Mouse (Mus musculus) brain, embryonic 18.5 days (tissue): ENCODE measurements at regions not wholly inside any gene's neighbourhood (a gene's known extent, or its start where the extent isn't known, plus 50 kb on each side); places are given as distances from the start of the nearest gene placed in this dataset.
"Not testable (repeated sequence)": the region's sequence is repeated elsewhere in the genome, so short reads cannot be mapped to it uniquely, and the experiment has no call there.

Experiments
- DNase-seq: peaks from one replicate; pipeline ENCODE4 v3.0.0-alpha.2; 2012; ENCODE audit warnings: low read depth, low spot score

DNA sequence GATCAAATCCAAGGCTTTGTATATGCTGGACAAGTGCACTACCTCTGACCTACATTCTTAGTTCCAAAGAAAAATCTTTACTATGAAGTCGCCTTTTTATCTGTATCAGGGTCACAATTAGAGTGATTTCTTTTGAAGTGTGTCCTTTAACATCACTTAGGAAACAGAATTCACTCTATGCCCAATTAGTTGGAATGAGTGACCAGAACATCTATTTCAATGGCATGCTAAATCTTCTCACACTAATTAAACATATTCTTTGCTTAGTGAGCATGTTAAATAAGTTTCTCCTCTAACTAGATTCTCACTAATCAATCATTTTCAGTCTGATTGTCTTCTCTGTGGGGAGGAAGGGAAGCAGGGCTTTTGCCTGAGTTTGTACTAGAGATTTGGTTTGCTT lies 84.9 kb downstream of the Arl6ip6 start:
- DNase-seq = no peak

DNA sequence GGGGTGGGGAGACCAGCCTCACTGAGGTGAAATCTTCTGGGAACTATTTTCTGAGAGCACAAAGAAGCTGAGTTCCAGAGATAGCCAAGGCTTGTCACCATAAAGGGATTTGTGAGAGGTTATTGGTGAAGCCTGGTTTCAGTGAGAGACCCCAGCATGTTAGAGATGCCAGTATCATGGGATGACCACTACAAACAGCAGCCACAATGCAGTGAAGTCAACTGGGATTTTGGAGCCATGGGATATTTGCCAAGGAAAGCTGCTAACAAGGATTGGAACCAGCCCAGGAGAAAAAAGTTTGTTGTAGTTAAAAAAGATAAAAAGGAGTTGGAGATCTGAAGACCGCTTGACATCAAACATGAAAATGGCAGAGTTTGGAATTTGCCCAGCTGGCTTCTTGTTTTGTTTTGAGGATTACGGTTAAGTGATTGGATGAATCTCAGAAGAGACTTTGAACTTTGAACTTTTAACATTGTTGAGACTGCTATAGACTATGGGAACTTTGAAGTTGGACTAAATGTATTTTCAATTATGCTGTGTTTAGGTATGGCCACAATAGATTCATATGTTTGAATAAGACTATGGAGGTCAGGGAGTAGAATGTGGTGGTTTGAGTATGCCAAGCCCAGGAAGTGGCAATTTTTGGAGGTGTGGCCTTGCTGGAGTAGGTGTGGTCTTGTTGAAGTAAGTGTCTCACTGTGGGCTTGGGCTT lies 110.3 kb downstream of the Arl6ip6 start:
- DNase-seq = no peak

- no peak for DNase-seq
These were observed 139.2 kb downstream of the Arl6ip6 start for GRCm38 (mm10) chr2:53330680-53331079.

DNA sequence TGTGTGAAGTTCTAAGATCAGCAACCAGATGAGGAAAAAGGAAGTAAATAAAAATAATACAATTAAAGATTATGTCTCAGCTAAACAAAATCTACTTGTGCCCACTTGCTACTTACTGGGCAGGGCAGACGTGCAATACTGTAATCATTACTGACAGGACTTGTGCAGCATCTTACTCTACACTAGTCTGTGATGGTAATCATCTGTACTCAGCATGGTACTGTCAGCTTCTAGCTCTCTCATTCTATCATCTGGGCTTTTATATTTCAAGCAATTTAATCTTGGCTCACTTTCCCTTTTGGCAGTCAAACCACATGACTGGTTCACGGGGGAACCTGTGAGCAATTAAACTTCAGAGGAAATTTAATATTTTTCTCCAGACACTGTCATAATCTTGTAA lies 167.5 kb downstream of the Arl6ip6 start:
- DNase-seq = no peak

DNA sequence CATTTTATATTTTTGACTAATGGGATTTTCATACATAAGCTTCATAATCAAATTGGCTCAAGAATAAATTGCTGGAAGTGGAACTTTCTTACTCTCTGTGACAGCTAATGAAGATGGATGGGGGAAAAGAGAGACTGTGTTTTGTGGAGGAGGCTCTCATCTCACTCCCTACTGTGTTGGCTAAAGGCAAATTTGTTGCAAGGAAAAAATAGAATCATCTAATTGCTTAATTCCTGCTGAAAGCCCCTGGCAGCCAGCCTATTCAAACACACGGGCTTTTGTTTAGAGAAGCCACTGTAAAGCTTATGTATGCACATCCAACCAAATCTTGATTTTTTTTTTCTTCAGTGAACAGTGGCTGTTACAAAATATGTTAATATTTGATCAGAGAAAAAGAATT lies 190.8 kb downstream of the Arl6ip6 start:
- DNase-seq = peak; percentile 39

DNA sequence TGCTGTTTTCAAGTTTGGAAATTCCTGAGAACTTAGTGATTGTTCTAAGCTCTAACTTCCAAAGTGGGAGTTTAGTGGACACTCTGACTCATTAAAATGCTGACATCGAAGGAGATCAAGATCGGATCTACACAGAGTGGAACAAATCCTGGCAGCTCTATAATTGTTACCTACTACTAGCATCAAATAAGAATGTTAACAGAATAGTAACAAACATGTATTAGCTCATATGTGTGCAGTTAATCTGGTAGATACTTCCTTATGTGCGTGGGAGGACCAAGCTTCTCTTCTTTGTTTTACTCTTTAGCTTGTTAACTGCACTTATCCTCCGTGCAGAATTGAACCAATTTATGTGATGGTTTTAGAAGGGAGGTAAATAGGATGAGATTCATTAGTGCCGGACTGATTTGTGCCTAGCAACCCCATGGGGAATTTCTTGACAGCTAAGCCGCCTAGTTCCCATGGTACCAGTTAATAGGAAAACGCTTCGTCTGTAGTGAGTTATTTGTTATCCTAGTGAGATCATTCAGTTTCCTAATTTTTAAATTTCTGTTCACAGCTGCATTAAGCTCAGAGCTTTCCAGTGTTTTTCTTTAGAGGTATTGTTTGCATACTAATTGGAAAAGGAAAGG lies 193.1 kb downstream of the Arl6ip6 start:
- no peak for DNase-seq

DNA sequence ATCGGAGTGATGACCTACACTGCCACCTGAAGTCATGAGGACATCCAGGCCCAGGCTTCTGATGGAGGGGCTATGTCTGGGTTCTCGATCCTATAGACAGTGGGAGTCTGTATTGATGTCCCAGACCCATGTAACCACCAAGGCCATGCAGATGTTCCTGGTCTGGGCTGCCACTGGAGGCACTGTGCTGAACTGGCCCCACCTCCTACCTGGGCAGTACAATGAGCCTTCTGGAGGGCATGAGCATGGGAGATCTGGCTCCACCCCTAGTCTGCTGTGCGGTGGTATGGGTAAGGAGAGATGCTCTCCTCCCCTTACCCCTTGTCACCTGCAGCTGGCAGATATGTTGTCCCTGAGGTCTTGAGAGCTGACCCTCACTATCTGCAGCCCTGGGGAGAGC lies 197.1 kb downstream of the Arl6ip6 start:
- DNase-seq = no peak

GRCm38 (mm10) chr2:53414471-53414870 lies 222.9 kb downstream of the Arl6ip6 start:
- DNase-seq = no peak

DNA sequence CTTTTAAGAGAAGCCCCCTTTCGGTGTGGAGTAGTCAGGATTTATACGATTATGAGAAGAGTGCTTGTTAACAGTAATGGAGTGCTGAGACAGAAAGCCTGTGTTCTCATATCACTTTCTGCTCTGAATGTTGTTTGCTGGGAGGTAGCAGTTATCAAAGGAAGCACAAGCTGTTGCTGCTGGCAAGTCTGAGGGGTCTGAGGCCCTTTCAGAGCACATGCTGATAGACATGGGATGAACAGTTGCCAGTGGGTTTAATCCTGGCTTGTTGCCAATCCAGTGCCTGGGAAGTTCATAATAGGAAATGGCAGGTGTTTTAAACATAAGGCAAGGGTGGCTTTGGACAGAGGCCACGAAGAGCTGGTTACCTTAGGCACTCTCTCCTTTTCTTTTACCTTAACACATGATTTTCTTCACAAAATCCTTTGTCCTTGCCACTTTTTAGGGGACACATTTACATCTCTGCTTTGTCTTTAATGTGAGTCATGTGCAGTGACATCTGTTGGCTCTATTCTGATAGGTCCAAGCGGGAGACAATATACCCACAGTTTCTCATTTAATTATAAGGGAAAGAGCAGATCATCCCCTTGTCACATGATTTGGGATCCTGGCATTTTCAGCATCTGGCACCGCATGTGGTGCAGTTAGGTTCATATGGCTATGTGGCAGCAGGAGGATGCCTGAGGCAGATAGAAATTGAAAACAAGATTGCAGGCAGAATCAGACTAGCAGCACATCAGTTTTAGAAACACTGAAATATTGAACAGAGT lies 245.7 kb downstream of the Arl6ip6 start:
- peak; percentile 56 for DNase-seq

- DNase-seq = not testable (repeated sequence)
These were observed 248.8 kb downstream of the Arl6ip6 start for GRCm38 (mm10) chr2:53440301-53440700.

DNA sequence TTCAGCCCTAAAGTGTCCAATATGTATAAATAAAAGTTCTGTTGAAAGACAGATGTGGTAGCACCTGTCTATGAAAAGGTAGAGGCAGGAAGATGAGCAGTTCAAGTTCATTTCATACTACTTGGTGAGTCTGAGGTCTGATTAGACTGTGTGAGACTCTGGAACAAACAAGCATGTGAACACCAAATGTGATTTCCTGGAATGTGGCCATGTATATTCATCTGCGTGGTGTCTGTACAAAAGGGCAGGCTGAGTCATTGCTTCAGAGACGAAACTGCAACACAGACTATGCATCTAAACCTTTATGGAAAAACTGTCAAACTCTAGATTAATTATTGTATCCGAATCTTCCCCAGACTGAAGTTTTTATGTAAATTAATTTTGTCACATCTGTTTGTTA lies 268.7 kb downstream of the Arl6ip6 start:
- no peak for DNase-seq

- no peak for DNase-seq
These were observed 282.9 kb downstream of the Arl6ip6 start for GRCm38 (mm10) chr2:53474455-53474854.

GRCm38 (mm10) chr2:53479051-53479450 lies 287.5 kb downstream of the Arl6ip6 start:
- not testable (repeated sequence) for DNase-seq

DNA sequence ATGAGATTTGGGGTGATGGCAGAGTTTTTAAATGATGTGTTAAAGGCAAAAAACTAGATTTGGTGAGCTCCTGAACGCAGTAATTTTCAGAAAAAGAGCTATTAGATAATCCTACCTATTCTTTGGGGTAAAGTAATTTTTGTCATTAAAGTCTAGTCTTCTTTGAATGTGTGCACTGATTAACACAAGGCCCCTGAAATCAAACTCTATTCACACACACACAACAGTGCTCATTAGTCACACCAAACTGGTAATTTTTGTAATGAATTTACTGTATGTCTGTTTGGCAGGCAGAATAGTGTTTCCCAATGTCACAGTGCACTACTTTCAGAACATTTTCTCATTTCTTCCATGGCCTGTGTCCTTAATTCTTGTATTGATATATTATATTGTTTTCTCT lies 296.8 kb downstream of the Arl6ip6 start:
- no peak for DNase-seq

DNA sequence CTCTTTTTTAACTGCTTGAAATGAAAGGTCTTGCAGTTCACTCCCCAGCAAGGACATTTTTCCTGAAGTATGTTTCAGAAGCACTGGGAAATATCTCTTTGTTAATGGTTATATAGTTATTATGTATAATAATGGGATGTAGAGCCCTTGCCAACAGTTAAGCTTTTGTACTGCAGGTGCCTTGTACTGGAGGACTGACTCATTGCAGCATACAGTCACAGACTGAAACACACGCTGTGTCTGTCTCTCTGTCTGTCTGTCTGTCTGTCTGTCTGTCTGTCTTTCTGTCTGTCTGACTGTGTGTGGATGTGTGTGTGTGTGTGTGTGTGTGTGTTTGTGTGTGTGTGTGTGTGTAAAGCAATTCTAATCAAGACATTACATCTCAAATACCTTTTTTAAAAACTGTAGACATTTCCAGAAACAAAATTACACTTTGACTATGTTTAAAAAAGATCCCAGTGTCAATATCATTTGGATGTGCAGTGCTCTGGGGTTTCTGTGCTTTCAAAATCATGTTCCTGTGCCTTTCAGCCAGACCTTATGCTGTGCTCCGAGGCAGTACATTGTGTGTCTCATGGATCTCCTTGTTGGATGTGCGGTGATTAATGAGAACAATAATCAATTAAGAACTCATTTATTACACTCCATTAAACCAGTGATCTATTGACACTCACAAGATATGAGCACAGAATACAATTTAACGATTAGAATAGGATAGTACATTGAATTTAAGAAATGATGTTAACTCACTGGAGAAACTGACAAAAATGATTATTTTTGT lies 299.5 kb downstream of the Arl6ip6 start:
- DNase-seq = no peak

DNA sequence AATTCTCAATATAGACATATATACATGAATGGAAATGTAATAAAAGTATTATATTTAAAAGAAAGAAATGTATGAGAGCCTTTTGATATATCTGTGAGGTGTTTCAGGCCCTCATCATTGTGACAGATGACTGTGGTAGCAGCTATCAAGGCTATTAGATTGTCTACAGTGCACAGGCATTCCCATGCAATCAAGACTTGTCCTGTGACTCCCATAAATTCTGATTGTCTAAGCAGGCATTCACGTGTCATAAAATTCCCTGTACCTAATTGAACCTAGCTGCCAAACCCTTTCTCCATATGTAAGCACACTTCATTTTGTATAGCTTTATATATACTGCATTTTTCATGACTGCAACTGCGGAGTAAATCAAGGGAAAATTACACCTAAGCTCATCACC lies 301.3 kb downstream of the Arl6ip6 start:
- DNase-seq = no peak

GRCm38 (mm10) chr2:53501657-53502274 lies 310.2 kb downstream of the Arl6ip6 start:
- no peak for DNase-seq

GRCm38 (mm10) chr2:53502275-53502667 lies 310.7 kb downstream of the Arl6ip6 start:
- DNase-seq = no peak

- no peak for DNase-seq
These were observed 350.6 kb downstream of the Arl6ip6 start for GRCm38 (mm10) chr2:53542097-53542496.

- no peak for DNase-seq
These were observed 382.5 kb downstream of the Arl6ip6 start for GRCm38 (mm10) chr2:53574007-53574406.

DNA sequence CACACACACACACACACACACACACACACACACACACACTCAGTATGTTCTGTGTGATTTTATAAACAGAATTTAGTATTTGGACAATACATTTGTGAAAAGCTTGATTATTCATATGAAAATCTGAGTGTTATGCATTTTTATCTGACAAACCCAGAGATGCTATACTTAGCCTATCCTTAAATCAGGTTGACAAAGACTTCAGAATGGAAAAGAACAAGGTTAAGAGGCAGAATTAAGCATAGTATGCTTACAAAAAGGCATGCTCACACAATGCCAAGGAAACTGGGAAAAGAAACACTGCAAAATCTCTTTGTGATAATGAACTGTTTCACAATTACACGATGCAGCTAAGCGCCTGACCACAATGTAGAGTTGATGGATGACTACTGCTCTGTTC lies 414.3 kb downstream of the Arl6ip6 start:
- no peak for DNase-seq

- DNase-seq = no peak
These were observed 428.2 kb downstream of the Arl6ip6 start for GRCm38 (mm10) chr2:53619681-53620080.
